Mouse (Mus musculus): ENCODE results near the gene Fry. TPM values are rescaled to one million over a fixed set of nuclear protein-coding genes. Genes with fewer than 3 reads are reported as not detected.

Gene Fry
- total RNA-seq (2014; rRNA removed) (111 and 130 TPM in 2 replicates), polyA plus RNA-seq (2015; fragmentation: Nextera tagmentation; extraction: Ambion mirVana) (31.5 and 47.6 TPM in 2 replicates)

DNA sequence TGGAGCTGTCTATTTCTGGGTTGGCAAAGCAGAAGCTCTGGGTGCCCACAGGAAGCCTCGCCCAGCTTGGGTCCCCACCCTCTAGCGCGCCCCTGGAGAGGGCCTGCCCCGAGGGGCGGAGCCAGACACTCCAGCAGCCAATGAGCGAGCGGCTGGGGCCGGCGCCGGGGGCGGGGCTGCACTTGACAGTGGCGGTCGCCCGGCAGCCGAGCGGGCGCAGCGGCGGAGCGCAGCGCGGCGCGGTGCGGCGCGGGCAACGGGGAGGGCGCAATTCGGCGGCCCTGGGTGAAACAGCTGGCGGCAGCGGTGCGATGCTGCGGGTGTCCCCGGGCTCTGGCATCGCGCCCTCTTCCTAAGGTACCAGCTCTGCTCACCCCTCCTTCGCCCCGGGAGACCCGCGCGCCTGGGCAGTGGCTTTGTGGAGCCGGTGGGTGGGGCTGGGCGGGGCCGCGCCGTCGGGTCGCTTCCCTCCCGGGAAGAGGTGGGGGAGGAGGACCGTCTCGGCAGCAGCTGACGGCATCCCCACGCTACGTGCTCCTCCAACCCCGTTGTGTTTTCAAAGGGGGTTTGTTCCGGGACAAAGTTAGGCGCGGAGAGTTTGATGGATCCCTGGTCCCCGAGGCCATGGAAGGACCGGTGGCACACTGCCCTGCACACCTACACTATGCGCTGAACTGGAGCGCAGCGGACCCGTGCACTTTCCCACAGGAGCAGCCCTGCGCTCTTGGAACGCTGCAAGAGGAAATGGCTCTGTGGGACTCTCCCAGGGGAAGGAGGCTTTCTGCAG, at the start of gene Fry:
Gene Fry (plus strand): TSS at position 191 of the 787 bp plus-strand sequence.
- Histone ChIP-seq H3K4me3 (ENCODE audit: low read depth, low read length) (peak within 1 kb of the TSS; percentile 75), H3K36me3 (ENCODE audit: insufficient read depth) (no peaks in the 10 kb centered on the region), H3K27me3 (ENCODE audit: insufficient read depth, low read length) (no peaks in the 10 kb centered on the region), H3K9ac (peak within 1 kb of the TSS; percentile 61), H3K9me3 (ENCODE audit: low read length) (no peaks in the 10 kb centered on the region), H3K27ac (ENCODE audit: low read depth, low read length) (peak within 1 kb of the TSS; percentile 76), H3K4me1 (ENCODE audit: insufficient read depth) (peaks cover 4% of the 10 kb centered on the region; the same call in 1 of the 2 replicates), H3K4me2 (ENCODE audit: low read depth) (peak within 1 kb of the TSS; percentile 81)
- ATAC-seq = peak; percentile 99
- TF ChIP-seq CTCF (IDR thresholded peaks at IDR 0.05; ENCODE audit: low read depth) = no peak
- WGBS = under 1% methylated on average over 53 of the region's 68 CpGs
- peak; percentile 94 for DNase-seq

DNA sequence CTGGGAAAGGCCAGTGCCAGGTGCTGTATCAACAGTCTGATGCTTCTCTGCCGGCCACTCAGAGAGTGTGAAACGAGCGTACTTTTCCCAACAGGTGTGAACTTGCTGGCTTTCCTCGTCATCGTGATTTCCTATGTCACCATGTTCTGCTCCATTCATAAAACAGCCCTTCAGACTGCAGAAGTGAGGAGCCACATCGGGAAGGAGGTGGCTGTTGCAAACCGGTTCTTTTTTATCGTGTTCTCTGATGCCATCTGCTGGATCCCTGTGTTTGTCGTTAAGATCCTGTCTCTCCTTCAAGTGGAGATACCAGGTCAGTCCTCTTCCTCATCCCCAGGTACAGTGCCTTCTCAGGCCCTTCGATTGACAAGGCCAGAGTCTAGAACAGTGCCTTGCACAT, 48.4 kb upstream of the Fry start:
- H3K4me3 ChIP-seq (ENCODE audit: low read depth, low read length) = no peak overlapping the region; the same call in 1 of the 2 replicates
- peak; percentile 74 for TF ChIP-seq CTCF (IDR thresholded peaks at IDR 0.05; ENCODE audit: low read depth)
- peak; percentile 79 for DNase-seq
- no peak overlapping the region for H3K9ac ChIP-seq
- H3K27me3 ChIP-seq (ENCODE audit: insufficient read depth, low read length) = no peaks in the 10 kb centered on the region
- no peaks in the 10 kb centered on the region for H3K36me3 ChIP-seq (ENCODE audit: insufficient read depth)
- H3K4me1 ChIP-seq (ENCODE audit: insufficient read depth) = no peaks in the 10 kb centered on the region
- H3K9me3 ChIP-seq (ENCODE audit: low read length) = no peaks in the 10 kb centered on the region
- H3K27ac ChIP-seq (ENCODE audit: low read depth, low read length) = no peak overlapping the region
- WGBS = 19% methylated on average over 10 of the region's 10 CpGs
- peak overlapping the region; percentile 38 for H3K4me2 ChIP-seq (ENCODE audit: low read depth)
- ATAC-seq = peak; percentile 68

DNA sequence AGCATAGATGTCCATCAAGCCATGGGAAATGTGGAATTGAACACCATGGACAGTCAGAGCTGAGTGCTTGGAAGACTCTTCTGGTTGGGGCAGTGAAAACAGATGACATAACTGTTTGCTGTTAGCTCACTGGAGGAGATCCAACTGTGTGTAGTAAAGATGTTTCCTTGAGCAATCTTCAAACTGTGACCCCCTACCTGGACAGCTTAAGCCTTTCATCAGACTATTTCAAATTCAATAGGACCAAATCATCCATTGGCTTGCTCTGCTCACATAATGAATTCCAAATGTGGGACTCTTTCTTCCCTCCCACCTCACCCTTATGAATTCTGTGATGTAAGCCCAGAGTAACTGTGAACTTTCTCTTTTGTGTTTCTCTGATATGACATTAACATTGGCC, 46.7 kb upstream of the Fry start:
- ATAC-seq (no peak), DNase-seq (no peak)
- Histone ChIP-seq H3K9me3 (ENCODE audit: low read length) (no peaks in the 10 kb centered on the region), H3K27ac (ENCODE audit: low read depth, low read length) (no peak overlapping the region), H3K36me3 (ENCODE audit: insufficient read depth) (no peaks in the 10 kb centered on the region), H3K4me2 (ENCODE audit: low read depth) (no peak overlapping the region), H3K4me1 (ENCODE audit: insufficient read depth) (no peaks in the 10 kb centered on the region), H3K9ac (no peak overlapping the region), H3K27me3 (ENCODE audit: insufficient read depth, low read length) (no peaks in the 10 kb centered on the region), H3K4me3 (ENCODE audit: low read depth, low read length) (no peak overlapping the region)
- no peak for TF ChIP-seq CTCF (IDR thresholded peaks at IDR 0.05; ENCODE audit: low read depth)

DNA sequence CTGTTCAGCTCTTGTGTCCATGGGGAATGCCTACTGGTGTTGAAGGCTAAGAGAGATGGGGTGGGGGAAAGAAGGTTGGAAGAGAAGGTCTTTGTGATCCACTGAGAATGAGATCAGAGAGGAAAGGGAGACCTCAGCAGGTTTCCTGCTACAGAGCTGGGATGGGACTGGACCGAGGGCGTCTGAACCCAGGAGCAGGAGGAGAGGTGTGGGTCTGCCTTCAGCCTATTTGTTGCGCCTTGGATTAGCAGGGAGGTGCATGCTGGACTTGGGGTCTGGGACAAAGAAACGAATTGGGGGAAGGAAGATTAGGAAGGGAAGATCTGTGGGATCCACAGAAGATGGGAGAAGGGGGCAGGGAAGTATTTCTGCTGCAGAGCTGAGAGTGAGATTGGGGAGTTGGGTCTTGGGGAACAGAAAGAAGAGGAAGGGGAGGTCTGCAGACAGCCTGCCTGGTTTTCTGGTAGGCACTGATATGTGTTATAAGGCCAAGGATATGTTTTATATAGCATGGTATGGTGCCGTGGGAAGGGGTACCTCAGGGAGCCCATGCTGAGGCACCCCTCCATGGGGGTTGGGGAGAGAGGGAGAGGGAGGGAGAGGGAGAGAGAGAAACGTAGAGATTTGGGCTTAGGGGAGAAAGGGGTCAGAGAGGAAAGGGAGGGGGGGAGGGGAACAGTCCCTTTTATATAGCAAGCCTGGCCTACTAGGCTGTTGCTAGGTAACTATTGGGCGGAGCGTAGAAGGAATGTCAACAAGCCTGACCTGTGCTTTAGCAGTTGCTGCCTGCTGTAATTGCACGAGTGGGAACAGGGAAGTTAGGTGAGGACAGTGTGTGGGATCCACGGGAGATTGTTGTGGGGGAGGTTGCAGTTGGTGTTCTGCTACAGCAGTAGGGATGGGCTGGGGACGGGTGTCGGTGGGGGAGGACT, 38.3 kb upstream of the Fry start:
- no peak overlapping the region for H3K4me3 ChIP-seq (ENCODE audit: low read depth, low read length)
- DNase-seq (peak; percentile 8), ATAC-seq (peak; percentile 68)
- H3K36me3 ChIP-seq (ENCODE audit: insufficient read depth) = no peaks in the 10 kb centered on the region
- H3K4me1 ChIP-seq (ENCODE audit: insufficient read depth) = no peaks in the 10 kb centered on the region
- 14% methylated on average over 12 of the region's 12 CpGs for WGBS
- H3K27me3 ChIP-seq (ENCODE audit: insufficient read depth, low read length) = no peaks in the 10 kb centered on the region
- no peak for TF ChIP-seq CTCF (IDR thresholded peaks at IDR 0.05; ENCODE audit: low read depth)
- no peaks in the 10 kb centered on the region for H3K9me3 ChIP-seq (ENCODE audit: low read length)
- H3K4me2 ChIP-seq (ENCODE audit: low read depth) = no peak overlapping the region
- H3K9ac ChIP-seq = no peak overlapping the region
- no peak overlapping the region for H3K27ac ChIP-seq (ENCODE audit: low read depth, low read length)

DNA sequence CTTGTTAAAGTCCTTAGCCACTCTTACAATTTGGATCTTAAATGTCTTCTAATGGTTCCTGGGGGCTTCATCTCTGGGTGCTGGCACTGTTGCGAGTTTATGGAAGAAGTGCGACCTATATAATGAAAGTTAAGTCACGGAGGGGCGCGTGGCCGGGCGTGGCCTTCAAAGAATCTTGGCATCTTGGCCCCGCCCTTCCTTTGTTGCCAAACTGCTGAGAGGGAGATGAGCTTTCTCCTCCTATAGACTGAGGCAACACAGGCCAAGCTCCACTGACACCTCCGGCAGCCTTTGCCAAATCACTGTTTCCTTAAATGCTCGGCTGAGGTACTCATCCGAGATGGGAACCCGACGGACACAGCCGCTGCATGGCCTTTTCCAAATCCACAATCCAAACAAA, 35.7 kb upstream of the Fry start:
- Histone ChIP-seq H3K9me3 (ENCODE audit: low read length) (no peaks in the 10 kb centered on the region), H3K4me3 (ENCODE audit: low read depth, low read length) (no peak overlapping the region), H3K27me3 (ENCODE audit: insufficient read depth, low read length) (no peaks in the 10 kb centered on the region), H3K9ac (no peak overlapping the region), H3K27ac (ENCODE audit: low read depth, low read length) (no peak overlapping the region), H3K4me2 (ENCODE audit: low read depth) (no peak overlapping the region), H3K36me3 (ENCODE audit: insufficient read depth) (no peaks in the 10 kb centered on the region), H3K4me1 (ENCODE audit: insufficient read depth) (no peaks in the 10 kb centered on the region)
- ATAC-seq (no peak), DNase-seq (no peak)
- WGBS = 92% methylated on average over 14 of the region's 14 CpGs
- TF ChIP-seq CTCF (IDR thresholded peaks at IDR 0.05; ENCODE audit: low read depth) = no peak

DNA sequence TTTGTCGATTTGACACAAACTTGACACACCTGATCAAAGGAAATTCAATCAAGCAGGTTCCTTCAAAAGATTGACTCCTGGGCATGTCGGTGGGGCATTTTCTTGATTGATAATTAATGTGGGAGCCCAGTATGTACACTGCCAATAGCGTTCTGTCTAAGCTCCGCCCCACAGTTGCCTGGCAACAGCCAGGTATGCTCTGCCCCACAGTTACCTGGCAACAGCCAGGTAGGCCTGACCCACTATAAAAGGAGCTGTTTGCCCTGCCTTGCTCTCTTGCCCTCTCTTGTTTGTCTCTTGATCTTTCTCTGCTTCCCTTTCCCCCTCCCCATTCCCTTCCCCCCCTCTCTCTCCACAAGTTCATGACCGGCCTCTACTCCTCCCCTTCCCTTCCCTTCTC, 35.3 kb upstream of the Fry start:
- Histone ChIP-seq H3K9me3 (ENCODE audit: low read length) (no peaks in the 10 kb centered on the region), H3K9ac (no peak overlapping the region), H3K27me3 (ENCODE audit: insufficient read depth, low read length) (no peaks in the 10 kb centered on the region), H3K36me3 (ENCODE audit: insufficient read depth) (no peaks in the 10 kb centered on the region), H3K4me2 (ENCODE audit: low read depth) (no peak overlapping the region), H3K27ac (ENCODE audit: low read depth, low read length) (no peak overlapping the region), H3K4me1 (ENCODE audit: insufficient read depth) (no peaks in the 10 kb centered on the region), H3K4me3 (ENCODE audit: low read depth, low read length) (no peak overlapping the region)
- ATAC-seq (no peak), DNase-seq (no peak)
- 64% methylated on average over 5 of the region's 5 CpGs for WGBS
- TF ChIP-seq CTCF (IDR thresholded peaks at IDR 0.05; ENCODE audit: low read depth) = no peak
